Mouse (Mus musculus) olfactory bulb, adult 2 months (tissue): ENCODE results near the gene Chrnb4.

Experiments
- CTCF ChIP-seq: fragments of 200-500 bp; IDR thresholded peaks from 2 replicates; pipeline ENCODE4 v1.5.1; 2012; ENCODE audit warnings: low read depth, mild to moderate bottlenecking, low read length, moderate library complexity; ENCODE audit not compliant: insufficient read depth
- POLR2A ChIP-seq: fragments of 200-500 bp; IDR thresholded peaks from 2 replicates; pipeline ENCODE4 v1.6.1; 2012; ENCODE audit warnings: mild to moderate bottlenecking, low read depth, low read length, moderate library complexity; ENCODE audit not compliant: insufficient read depth

DNA sequence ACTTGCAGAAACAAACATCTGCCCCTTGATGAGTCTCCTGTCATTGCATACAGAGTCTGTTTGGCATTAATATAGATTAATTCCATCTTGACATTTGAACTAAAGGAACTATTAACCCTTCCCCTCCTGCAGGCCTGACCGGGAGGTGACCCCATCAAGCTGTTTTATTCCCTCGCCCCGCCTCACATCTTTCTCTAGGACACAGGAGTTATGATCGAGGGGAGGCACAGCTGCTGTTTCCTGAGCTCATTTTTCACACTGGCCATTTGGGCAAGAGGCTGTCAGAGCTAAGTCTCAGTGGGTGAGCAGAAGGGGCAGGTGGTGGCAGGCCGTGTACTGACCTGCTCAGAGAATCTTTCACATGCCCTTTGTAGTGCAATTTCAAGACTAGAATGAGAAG, 41.6 kb upstream of the Chrnb4 start:
- TF ChIP-seq POLR2A (no peak), CTCF (no peak)
